Mouse (Mus musculus) cerebellum, adult 9-10 months (tissue): ENCODE results near the gene Ly6g6c.

ENCODE experiments used
- DNase-seq: peaks from one replicate; pipeline ENCODE4 v3.0.0; 2022

The Ly6g6c gene

GRCm38 (mm10) chr17:35058316-35058715, 6.9 kb upstream of the Ly6g6c start:
- peak; percentile 41 for DNase-seq

DNA sequence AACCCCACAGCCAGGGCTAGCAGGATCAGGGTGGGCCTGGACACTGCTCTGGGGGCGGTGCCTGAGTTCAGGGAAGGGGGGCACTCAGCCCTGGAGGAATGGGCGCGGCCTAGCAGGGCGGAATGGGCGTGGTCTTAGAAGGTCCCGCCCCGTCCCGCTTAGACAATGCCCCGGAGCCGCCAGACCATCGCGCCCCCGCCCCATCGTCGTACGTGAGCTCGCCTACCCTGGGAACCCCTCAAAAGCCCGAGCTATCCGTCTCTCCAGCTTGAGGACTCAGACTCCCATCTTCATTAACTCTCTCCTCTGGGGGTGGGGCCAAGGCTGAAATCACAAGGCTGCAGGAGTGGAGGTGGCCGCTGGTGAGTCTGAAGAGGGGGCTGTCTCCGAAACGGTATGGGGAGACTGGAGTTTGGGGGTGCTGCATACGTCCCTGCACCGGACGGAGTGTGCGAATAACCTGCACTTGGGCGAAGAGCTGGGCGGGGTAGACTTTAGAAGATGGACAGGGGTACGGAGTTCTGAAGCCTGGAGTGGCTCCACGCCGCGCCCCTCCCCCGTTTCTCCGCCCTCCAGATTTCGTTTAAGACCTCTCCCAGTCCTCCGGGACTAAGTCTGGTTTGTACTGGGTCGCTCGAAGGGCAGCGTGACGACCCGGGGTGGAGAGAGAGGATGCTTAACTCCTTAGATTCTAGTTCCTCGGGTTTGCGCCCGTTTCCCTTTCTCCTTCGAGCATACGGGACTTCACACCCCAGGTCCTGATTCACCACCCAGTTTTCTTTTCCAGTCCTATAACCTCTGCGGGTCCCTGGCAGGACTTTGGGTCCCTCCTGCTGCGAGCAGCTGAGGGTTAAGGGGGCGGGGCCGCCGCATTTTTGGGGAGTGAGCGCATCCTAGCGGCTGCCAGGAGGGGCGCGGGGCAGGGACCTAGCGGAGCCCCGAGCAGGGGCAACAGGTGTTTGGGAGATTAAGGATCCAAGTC, 6.0 kb upstream of the Ly6g6c start, which contains the start of gene Ddah2:
Gene Ddah2, plus strand, starts transcription at position 125 of the 982 bp plus-strand sequence.
- DNase-seq, result peak; percentile 87

GRCm38 (mm10) chr17:35060071-35060470, 5.1 kb upstream of the Ly6g6c start:
- DNase-seq, result peak; percentile 62

- peak; percentile 50 for DNase-seq
These were observed 4.4 kb upstream of the Ly6g6c start for GRCm38 (mm10) chr17:35060737-35061297.

GRCm38 (mm10) chr17:35061299-35061698, 3.9 kb upstream of the Ly6g6c start:
- DNase-seq, result no peak

DNA sequence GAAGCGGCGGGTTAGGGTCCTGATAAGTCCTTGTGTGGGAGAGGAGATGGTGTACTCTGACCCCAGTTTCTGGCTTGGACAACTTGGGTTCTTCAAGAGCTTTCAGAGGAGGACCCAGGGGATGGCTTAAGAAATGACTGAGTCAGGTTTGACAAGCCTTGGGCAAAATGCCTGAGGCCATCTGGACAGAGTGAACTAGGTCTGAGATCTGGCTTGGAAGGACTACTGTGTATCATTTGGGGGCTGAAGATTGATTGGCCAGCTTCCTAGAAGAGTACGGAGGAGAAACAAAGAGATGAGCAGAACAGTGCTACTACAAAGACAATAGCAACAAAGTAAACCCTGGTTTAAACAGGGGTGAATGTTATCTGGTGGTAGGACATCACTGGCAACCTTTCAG, 1.7 kb upstream of the Ly6g6c start:
- DNase-seq, result no peak

GRCm38 (mm10) chr17:35064378-35064877, 760 bp upstream of the Ly6g6c start:
- peak; percentile 78 for DNase-seq

DNA sequence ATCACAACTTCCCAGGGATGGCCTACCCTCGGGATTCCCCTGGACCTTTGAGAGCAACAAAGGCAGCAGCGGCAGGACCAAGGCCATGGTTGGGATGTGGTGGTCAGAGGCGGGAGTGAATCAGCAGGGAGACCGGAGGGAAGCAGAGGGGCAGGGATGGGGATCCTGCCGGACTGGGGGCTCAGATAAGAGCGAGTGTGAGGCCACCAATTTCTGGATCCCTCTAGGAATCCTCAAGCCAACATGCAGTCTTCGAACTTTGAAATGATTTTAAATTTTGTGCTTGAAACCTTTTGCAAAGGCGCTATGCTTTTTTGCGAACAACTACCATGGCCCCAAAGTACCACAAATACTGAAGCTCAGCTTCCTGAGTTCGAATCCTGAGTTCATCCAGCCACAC, 896 bp downstream of the Ly6g6c start, which contains the start of gene Mpig6b:
Gene Mpig6b, minus strand, starts transcription at position 101 of the 400 bp plus-strand sequence.
- DNase-seq, result no peak

DNA sequence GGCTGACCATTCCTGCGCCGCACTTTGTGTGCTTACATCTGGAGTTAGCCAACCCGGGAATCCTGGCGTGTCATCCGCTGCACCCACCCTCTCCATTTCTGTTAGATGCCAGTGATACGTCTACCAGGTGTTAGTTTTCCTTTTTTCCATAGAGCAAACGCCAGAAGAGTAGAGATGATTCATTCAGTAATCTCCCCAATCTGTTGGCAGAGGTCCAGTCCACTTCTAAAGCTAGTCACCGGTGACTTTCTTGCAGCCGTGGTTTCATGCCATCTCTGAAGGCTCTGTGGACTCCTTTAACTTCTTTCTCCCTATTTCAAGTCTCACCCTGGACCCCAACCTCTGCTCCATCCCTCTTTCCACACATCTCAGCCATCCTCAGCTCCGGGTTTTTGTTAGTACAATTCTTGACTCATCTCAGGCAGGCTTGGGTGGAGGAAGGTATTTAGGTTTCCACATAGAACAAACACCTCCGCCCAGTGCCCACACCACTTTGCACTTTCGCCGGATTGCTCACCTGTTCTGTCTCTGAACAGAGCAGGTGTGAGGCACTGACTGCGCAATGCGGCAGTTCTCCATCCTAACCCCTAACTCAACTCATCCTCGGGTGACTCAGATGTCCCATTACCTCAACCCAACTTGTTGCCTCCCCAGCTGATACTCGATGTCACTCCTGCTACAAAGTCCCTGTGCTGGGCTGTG, 3.2 kb downstream of the Ly6g6c start:
- no peak for DNase-seq

GRCm38 (mm10) chr17:35070556-35071229, 5.5 kb downstream of the Ly6g6c start:
- peak; percentile 96 for DNase-seq

- DNase-seq, result no peak
These were observed 6.3 kb downstream of the Ly6g6c start for GRCm38 (mm10) chr17:35071454-35071853.

DNA sequence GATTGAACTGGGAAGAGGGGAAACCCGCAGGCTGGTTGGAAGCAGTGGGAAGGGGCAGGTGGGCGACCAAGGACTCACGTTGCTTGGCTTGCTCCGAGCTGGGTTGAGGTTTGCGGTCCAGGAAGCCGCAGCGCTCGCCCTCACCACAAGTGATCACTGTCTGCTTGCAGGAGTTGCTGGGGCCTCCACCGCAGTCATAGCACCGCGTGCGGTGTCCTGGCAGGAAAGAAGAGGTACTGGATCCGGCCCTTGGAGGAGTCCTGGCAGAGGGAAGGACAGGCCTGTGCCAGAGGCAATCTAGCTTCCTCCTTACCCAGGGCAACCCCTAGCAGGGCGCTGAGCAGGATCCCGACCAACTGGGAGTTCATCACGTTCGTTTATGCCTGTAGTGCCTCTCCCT, 8.9 kb downstream of the Ly6g6c start:
- peak; percentile 90 for DNase-seq

DNA sequence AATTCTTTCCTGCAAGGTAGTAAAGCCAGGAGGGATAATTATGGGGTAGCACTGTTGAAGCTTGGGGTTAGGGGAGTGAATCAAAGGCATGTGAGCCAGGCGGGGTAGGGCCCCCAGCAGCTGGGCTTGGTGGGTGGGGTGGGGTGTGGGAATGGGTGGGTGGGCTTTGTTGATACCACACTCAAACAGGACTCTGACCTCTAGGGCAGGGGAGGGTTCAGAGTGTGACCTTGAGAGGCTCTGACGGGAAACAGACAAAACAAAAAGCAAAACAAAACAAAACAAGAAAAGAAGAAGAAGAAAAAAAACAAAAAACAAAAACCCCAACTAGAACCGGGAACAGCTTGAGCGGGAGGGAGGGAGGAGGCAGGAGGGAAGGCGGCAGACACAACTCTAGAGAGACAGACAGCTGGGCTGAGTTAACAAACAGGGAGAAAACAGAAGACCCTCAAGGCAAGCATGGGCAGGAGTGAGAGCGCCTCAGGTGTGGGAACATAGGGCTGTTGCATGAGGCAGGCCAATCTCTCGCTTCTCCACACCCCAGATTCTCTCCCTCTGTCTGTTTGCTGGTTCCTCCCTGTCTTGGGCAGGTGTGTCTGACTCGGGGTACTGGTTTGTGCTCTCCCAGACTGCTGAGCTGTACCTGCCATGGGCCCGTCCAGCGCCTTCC, 11.5 kb downstream of the Ly6g6c start, which contains the start of gene Ly6g6e:
Gene Ly6g6e, plus strand, starts transcription at position 396 of the 670 bp plus-strand sequence.
- DNase-seq, result no peak

DNA sequence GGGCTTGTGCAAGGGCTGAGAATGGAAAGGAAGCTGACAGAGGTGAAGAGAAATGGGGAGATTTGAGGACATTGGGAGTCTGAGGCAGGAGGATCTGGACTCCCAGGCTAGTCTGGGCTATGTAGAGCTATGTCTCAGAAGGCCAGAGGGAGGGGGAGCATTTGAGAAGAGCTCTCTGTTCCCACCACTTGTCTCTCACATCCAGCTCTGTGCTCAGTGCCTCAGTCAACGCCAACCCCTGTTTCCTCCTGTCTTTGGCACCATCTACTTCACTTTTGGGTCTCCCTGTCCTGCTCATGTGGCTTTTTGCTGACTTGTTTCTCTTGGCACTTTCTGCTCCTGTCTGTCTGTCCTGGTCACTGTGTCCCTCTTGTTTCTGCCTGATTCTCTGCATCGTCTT, 12.1 kb downstream of the Ly6g6c start:
- no peak for DNase-seq

DNA sequence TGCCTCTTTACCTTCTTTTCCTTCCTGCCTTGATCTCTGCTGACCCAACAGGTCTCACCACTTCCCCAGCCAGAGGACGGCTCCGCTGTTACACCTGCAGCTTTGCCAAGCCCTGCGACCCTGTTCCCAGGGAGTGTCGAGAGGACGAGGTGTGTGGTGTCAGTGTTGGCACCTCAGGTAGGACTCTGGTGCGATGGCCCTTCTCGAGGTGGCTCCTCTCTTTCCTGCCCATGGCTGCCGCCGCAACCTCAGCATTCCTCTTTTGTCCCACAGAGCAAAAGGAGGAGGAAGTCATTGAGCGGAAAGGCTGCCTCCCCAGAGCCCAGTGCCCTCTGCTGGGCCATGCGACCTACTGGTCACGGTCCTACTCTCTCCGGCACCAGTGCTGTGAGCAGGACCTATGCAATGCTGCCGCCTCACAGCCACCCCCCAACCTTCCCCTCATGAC, 12.6 kb downstream of the Ly6g6c start, which contains the start of gene Ly6g6d:
Gene Ly6g6d, minus strand, starts transcription at position 280 of the 448 bp plus-strand sequence.
- no peak for DNase-seq

GRCm38 (mm10) chr17:35079778-35080177, 14.6 kb downstream of the Ly6g6c start:
- DNase-seq, result no peak

- DNase-seq, result no peak
These were observed 15.1 kb downstream of the Ly6g6c start for GRCm38 (mm10) chr17:35080248-35080647.

DNA sequence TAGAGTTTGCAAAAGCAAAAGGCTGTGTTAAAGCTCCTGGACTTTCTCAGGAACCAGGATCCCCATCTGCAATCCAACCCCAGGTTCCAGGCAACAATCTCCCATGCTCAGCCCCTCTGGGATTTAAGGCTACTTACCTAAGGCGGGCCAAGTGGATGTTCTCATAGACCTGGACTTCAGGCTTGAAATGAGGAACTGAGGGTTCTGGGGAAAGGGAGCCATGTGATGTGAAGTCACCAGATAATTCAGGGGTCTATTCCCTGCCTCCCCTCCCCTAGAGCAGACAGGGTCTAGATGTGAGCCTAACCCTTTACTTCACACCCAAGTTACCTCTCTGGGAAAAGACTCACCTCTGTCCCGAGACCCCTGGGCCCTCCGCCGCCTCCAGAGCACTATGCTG, 15.5 kb downstream of the Ly6g6c start:
- no peak for DNase-seq

DNA sequence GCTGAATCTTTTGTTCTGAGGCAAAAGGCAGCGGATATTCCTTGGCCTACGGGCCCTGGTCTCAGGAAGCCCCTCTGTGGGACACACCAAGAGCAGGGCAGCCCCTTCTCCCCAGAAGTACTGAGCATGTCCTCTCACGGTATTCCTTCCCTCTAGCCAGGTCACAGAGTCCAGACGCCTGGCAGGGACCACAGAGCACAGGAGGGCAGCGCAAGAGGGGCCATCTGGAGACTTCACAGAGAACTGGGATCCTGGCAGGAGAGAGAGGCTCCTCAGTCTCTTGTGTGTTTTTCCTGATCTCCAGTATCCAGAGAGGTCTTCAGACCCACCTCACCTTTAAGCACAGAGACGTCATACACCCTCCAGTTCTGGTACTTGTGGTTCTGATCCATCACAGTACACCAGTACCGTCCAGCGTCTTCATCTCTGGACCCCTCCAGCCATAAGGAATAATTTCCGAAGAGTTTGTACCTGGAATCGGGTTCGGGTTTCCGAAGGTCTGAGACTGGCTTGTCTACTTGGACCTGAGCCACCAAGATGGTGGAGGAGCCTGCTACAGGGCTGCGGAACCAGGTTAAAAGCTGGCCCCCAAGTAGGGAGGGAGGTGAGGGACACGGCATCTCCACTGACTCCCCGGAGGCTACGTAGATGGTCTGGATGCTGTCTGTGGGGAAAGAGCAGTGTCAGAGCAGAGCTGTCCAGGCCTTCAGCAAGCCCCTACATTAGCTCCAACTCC, 17.8 kb downstream of the Ly6g6c start:
- DNase-seq, result peak; percentile 87

DNA sequence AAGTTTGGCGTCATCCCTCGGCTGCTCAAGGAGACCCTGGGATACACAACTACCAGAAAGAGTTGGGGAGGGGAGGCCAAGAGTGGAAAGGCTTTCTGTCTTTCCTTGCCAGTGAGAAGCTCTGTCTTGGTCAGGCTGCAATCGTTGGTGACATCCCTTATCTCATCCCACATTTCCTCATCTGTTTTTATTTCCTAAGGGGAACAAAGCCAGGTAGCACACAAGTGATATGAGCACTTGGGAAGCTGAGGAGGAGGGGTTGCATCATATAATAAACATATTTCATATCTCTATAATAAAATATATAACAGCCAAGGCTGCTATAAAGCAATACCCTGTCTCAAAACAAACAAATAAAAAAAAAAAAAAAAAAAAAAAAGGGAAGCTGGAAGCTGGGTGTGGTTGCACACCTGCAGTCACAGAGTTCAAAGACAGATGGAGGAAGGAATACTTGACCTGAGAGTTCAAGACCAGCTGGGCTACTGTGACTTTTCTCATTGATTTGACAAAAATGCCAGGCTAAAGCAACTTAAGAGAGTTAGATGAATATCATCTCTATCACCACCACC, 18.8 kb downstream of the Ly6g6c start:
- DNase-seq, result no peak
